1 mouse cellular context compared by ENCODE assay signal in the genomic region with DNA sequence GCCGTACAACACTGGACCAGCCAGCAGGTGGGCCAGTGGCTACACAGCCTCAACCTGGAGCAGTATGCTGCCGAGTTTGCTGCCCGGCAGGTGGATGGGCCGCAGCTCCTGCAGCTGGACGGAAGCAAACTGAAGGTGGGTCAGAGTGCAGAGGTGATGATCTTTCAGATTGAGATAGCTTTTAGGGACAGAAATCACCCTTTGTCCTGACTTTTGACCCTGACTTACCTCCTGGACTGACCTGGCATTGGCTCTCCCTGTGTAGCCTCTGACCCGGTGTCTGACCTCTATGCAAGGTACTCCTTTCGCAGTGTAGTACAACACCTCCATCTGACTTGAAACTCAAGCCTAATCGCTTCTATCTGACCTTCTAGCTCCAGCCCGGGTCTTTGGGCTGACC.
TF ChIP-seq lines count a peak whose summit lies in the region.

No protein-coding gene starts in this region.

TF ChIP-seq in myocyte, 11 proteins besides CTCF, POLR2A, EP300 and RAD21:
- TF ChIP-seq MYOG (IDR thresholded peaks at IDR 0.05; ENCODE audit: control insufficient read depth in 1 of 3, insufficient read depth in 1 of 3, insufficient read length in 2 of 3, low read depth in 2 of 3) (no peak), REST (IDR thresholded peaks at IDR 0.05; ENCODE audit: insufficient read depth, insufficient read length) (no peak), POLR2AphosphoS2 (IDR thresholded peaks at IDR 0.05; ENCODE audit: insufficient read length, low read depth) (peak; percentile 29), CEBPB (IDR thresholded peaks at IDR 0.05; ENCODE audit: insufficient read depth, poor library complexity, severe bottlenecking) (no peak)
